Mouse (Mus musculus): ENCODE results near the gene Ferd3l. TPM values are rescaled to one million over a fixed set of nuclear protein-coding genes. Genes with fewer than 3 reads are reported as not detected.

Gene Ferd3l
- total RNA-seq, 2 experiments from 2014 or later: not detected

DNA sequence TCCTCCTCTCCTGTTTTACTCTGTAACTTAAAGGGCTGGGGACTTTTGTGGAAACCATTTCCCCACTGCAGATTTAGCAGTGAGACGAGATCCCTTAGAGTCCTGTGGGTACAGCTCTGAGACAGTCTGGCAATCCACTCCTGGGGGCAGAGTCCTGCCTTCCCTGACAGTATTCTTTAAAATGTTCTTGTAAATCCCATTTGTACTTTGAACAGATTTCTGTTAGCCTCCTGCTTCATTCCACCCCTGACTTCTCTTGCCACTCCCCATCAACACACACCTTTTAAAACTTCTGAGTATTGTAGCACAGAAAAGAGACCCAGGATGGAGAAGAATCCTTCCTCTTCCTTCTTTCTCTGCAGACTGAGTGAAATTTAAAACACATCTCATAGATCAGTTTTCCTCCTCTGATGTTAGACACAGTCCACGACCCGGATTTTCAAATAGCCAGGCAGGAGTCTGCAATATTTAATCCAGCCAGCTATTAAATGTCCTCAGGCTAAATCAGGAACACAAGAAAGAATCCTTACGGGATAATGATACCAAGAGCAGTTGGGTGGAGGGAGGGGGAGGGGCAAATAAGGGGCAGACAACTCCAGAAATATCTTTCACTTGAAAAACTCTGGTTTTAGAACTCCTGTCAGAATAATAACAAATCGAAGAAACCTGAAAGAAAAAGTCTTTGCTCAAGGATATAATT lies 37.6 kb downstream of the Ferd3l start:
- DNase-seq: no peak

DNA sequence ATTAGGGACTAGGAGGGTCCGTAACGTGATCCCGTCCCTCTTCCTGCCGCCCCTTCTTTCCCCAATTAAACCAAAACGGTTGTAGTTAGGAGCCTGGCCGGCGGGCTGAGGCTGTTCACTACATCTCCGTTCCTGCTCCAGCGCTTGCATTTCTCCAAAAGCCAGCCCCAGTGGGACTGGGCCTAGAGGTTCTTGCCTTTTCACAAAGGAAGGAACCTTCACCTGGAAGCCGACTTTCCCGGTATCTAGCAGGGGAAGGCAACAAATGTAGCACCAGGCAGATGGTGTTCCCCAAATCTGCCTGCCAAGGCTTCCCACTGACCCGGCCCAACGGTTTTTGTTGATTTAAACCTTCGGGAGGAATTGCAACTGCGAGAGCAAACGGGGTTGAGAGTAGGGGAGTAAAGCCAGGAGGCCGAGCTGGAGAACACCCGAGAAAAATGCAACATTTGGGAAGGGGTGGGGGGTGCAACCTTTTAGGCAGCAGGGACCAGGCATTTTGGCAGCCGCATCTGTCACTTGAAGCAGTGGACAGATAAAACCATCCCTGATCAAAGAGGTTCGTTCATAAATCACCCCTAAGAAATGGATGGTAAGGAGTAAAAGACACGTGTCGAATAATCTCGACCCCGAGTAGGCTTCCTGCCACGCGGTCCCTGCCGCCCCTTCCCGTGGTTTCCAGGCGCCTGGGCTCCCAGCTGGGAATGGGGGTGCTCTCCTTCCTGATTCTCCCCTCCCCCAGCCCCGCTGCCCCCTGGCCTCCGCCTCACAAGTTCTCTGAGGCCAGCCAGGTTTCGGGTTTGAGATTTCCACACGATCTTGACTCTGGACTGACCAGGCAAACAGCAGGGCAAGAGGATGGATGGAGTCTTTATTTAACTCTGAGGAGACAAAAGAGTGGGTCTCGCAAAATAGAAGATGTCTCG lies 38.5 kb downstream of the Ferd3l start:
- peak; percentile 15 for DNase-seq

DNA sequence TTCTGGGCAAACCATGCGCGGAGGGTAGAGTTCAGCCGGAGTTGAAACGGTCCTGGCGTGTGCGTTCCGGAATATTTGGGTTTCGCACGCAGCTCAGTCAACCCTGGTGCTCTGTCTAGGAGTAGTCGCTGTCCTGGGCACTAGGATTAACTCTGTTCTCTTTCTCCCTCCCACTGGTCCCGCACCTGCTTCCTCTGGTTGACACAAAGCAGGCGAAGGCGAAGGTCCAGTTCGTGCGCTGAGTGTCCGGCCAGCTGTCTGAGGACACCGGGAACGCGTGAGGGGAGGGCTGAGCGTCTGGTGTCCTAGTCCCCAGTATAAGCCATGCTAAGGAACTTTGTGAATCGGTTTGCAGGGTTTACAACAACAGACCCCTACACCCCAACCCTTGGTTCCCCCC lies 39.3 kb downstream of the Ferd3l start:
- DNase-seq: no peak

DNA sequence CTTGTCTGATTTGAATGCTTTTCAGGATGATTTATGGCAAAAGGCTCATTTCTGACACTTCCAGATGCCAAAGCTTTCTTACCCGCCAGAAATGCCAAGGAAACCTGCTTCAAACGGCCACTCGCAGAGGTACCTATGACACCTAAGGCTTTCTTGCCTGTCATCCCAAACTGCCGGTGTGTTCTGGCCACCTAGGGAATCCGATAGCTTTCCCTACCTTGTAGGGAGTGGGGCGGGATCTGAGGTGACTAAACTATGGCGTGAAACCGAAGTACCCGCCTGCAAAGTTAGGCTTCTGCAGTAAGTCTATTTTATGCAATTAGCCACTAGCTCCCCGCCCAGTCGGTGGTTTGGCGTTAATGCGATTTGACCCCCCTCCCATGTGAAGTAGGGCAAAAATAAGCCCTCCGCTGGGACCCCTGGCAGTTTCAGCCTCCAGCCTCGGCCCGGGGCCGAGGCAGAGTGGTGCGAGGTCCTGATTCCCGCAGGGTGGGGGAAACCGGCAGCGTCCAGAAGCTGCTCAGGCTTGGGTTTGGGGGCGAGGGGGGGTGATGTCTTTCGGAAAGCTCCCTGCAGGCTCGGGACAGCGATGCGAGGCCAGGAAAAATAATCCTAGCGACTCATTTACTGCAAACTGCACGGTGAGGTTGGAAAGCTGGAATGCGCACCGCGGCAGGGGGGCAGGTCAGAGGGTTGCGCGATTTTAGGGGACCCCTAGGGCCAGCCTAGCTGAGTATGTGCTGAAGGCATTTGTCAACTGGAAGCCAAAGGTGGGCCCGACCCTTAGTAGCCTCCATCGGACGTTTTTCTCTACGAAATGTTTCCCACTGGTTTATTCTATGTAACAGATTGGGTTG lies 40.0 kb downstream of the Ferd3l start:
- no peak for DNase-seq

DNA sequence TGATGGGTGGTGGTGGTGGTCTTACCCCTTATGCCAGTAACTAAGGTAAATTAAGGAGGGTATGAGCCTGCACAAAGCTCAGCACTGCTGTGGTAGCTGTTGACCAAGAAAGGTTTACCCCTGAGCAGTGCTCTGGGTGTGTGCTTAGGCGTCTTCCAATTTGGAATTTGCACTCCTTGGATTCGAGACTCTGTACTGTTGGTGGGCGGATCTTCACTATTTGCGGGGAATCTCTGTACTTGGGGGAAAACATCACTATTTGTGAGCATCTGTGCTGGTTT lies 40.6 kb downstream of the Ferd3l start:
- no peak for DNase-seq

Other genes starting within 250 kb of the Ferd3l start
- 1 to 10 TPM; 4.3 to 4.6 TPM for gene Twist1, start 29.2 kb downstream of the Ferd3l start, total RNA-seq (2021)

Data from heart, postnatal 4 days (tissue).